Mouse (Mus musculus): ENCODE data around the gene B9d1. TPM values are rescaled to one million over a fixed set of nuclear protein-coding genes. Genes with fewer than 3 reads are reported as not detected.

The B9d1 gene
- total RNA-seq, 2 experiments from 2014 or later, result 38.0 to 44.1 TPM

DNA sequence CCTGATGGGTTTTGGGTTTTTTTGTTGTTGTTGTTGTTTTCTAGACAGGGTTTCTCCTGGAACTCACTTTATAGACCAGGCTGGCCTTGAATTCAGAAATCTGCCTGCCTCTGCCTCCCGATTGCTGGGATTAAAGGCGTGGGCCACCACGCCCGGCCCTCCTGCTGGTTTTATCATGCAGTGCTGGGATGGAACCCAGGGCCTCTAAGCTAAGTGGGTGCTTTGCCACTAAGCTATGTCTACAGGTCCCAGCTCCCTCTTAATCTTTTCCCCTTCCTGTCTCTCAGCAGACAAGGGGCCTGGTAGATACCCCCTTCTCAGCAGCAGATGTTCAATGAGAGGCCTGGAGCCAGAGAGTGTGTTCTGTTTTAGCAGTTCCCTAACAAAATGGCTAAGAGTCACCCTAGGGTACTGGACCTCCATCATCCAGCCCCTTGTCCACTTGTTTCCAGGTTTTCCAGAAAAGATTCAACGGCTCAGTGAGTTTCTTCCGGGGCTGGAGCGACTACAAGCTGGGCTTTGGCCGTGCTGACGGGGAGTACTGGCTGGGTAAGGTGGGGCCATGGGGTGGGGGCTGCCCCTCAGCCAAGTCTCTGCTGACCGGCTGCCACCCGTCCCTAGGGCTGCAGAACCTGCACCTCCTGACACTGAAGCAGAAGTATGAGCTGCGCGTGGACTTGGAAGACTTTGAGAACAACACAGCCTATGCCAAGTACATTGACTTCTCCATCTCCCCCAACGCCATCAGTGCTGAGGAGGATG, 18.3 kb upstream of the B9d1 start:
- DNase-seq (ENCODE audit: low spot score in 2 of 2), result no peak
- intact Hi-C loops (cut with DNase I), result no loop called here

DNA sequence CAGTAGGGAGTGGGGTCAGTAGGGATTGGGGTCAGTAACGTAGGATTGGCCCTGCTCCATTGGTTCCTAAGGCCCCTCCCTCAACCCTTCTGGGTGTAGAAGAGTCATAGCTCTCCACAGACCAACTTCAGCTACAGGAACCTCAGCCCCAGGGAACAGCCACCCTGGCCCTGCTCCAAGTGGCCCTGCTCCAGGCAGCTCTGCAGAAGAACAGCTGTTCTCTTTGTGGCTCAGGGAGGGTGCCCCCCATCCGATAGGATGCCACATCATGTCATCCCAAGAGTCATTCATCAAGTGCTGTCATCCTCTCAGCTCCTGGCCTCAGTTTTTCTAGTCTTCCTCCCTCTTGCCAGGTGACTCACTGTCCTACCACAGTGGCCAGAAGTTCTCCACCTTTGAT, 17.5 kb upstream of the B9d1 start:
- DNase-seq (ENCODE audit: low spot score in 2 of 2), result peak; percentile 63 to 69
- intact Hi-C loops (cut with DNase I), result no loop called here

DNA sequence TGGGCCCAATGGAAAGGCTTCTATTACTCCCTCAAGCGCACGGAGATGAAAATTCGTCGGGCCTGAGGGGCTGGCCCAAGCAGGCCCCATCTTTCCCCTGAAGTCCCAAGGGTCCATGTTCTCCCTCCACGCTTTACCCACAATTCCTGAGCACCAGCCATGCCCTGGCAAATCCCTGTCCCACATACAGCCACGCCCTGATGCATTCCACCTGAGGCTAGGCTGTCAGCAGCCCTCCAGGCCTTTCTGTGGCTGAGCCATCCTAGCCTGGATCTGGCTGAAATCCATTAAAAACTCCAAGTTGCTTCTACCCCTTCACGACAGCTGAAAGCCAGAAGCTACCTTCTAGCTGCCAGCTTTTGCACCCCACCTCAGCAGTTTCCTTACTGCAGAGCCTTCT, 17.0 kb upstream of the B9d1 start:
- intact Hi-C loops (cut with DNase I), result no loop called here
- DNase-seq (ENCODE audit: low spot score in 2 of 2), result no peak

DNA sequence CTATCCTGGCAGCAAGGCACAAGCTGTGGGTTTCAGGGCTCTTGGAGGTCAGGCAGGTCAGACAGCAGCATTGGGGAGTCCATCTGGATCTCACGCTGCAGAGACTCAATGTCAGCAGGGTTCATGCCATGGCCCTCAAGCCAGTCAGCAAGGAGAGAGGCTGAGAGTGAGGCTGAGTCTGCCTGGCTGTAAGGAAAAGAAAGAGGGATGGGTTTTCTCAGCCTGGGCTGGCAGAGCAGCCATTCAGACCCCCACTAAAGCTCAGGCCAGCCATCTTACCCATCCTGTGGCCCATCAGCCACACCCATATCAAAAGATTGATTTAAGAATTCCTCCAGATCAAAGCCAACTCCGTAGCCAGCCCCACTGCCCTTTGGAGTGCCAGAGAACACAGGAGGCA, 15.9 kb upstream of the B9d1 start:
- intact Hi-C loops (cut with DNase I), result no loop called here
- no peak for DNase-seq (ENCODE audit: low spot score in 2 of 2)

DNA sequence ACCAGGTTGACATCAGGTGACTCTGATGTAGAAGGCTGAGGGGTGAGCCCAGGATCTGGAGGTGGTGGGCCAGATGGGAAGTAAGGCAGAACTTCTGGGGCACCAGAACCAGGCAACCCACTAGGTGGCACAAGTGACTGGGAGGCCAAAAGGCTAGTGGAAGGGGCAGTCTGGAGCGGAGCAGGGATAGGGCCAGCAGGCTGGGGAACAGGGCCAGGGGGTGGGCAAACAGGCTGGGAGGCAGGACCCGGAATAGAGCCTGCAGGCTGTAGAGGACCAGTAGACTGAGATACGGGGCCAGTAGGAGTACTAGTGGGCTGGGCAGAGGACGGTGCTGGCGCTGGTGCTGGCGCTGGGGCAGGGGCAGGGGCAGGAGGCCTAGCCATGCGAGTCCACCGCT, 15.1 kb upstream of the B9d1 start:
- intact Hi-C loops (cut with DNase I), result loop anchor here (5.0 kb wide), 1 partner anchor 38 kb away; the partner anchor contains the start of gene Rnf112
- no peak for DNase-seq (ENCODE audit: low spot score in 2 of 2)

DNA sequence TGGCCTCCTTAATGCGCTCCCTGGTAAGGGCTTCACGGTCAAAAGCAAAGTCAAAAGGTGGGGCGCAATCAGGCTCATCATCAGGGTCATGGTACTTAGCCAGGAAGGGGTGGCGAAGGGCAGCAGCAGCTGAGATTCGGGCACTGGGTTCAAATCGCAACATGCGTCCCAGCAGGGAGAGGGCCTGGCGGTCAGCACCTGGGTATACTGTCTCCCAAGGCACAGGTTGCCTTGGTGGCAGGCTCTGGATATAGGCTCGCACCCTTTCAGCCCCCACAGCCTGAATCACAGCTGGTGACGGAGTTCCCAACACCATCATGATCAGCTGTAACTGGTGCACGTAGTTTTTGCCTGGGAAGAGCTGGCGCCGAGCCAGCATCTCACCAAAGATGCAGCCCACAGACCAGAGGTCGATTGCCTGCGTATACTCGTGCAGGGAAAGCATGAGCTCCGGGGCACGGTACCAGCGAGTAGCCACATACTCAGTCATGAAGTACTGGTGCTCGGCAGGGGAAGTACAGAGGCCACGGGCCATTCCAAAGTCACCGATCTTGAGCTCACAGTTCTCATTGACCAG, 13.9 kb upstream of the B9d1 start:
- no peak for DNase-seq (ENCODE audit: low spot score in 2 of 2)
- intact Hi-C loops (cut with DNase I), result loop anchor here (5.0 kb wide), 1 partner anchor 39 kb away; the partner anchor contains the start of gene Rnf112

DNA sequence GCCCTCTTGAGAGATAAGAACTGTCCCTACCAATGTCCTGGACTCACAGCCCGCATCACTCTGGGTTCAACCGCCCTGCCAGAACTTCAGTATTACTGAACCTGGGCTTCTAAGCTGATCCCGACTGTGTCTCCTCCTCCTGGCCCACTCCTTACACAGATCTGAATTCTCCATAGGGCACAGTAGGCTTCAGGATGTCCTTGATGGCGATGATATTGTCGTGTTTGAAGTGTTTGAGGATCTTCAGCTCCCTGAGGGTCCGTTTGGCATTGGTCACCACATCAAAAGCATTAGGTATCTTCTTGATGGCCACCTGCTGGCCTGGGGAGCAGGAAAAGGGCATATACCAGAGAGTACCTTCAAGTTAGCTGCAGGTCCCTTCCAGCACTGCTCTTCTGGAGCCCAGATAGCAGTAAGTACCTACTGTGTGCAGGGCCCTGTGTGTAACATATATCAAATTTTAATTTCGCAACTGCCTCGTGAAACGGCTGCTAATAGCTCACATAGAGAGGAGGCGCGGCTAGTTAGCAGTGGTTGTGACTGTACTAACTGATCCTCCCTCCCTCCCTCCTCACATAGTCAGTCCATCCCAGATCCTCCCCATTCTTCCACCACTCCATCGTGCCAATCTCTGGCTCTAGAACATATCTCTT, 12.1 kb upstream of the B9d1 start:
- no peak for DNase-seq (ENCODE audit: low spot score in 2 of 2)
- intact Hi-C loops (cut with DNase I), result loop anchor here (5.0 kb wide), 1 partner anchor 41 kb away; the partner anchor contains the start of gene Rnf112

DNA sequence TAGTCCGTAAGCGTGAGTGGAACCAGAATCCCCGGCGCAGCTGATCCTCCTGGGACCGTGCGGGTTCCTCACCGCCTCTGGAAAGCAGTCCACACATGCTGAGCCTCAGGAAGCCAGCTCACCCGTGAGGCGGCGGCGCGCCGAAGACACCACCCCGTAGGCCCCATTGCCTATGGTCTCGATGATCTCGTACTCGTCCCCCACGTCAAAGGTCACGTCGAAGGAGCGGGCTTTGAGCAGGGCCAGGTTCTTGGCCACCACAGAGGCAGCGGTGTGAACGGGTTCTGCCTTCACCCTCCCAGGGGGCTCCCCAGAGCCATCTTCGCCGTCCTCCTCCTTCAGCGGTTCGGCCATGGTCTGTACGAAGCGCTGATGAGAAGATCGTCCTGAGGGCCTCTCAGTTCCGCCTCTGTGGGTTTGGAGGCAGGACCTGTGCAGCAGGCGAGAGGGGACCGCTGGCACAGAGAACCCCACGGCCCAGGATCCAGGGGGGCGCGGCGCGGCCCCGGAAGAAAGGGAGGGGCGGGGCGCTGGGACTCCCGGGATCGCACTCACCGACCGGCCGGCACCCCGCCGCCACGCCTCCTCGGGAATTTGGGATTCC, 11.3 kb upstream of the B9d1 start:
- intact Hi-C loops (cut with DNase I), result loop anchor here (5.0 kb wide), 1 partner anchor 41 kb away; the partner anchor contains the start of gene Rnf112
- peak in 1 of 2 experiments; percentile 48 for DNase-seq (ENCODE audit: low spot score in 2 of 2)

DNA sequence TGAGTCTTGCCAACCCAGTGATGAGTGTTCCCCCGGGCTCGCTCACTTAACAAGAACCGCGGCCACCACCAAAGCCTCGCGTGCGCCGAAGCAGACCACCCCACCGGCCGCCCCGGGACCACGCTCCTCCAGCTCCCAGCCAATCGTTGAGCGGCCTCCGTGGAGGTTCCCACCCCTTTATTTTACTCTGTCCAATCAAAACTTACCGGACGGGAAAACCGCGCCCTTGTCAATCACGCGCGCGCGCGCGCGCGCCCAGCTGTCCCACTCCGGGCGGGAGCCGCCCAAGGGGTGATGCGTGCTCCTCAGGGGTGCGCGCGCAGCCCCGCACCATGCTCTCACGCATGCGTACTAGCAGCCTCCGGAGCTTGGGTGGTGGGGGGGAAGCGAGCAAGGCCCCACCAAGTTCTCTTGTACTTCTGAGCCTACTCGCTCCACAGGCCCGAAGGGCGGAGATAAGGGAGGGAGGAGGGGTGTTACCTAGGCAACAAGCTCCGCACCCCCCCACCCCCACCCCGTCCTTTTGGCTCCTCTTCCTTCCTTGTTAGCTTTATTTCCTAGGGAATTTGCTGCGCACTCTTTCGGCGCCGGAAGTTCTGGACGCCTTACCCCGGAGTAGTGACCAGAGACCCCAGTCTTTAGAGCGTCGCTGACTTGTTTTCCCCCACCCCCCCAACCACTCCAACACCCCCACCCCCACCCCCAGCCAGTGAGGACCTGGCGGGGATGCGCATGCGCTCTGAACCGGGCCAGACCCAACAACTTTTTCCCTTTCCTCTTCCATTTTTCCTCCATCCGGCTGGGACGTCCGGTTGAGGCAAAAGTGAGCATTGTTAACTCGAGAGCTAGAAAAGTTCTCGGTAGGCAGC, 10.6 kb upstream of the B9d1 start, which contains the start of gene Mapk7:
Gene Mapk7 (minus strand): TSS at position 278 of the 869 bp plus-strand sequence.
- intact Hi-C loops (cut with DNase I), result loop anchor here (5.0 kb wide), 1 partner anchor 42 kb away; the partner anchor contains the start of gene Rnf112
- peak; percentile 98 for DNase-seq (ENCODE audit: low spot score in 2 of 2)

DNA sequence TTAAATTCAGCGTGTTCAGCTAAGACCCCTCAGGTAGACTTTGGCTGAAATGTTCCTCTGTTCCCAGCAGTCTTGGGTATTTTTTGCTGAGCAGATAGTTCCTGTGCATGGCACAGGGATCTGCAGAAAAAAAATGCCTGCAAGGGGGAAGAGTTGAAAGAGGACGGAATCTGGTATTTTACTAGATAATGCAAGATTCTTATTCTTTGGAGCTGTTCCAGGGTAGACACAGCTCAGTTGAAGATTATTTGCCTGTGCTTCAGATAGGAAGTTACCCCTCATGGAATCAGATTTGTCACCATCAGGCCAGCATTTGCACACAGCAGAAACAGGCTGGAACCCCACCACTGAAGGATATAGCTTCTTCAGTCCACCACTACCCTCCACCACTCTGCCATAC, 9.4 kb upstream of the B9d1 start:
- intact Hi-C loops (cut with DNase I), result no loop called here
- DNase-seq (ENCODE audit: low spot score in 2 of 2), result no peak

DNA sequence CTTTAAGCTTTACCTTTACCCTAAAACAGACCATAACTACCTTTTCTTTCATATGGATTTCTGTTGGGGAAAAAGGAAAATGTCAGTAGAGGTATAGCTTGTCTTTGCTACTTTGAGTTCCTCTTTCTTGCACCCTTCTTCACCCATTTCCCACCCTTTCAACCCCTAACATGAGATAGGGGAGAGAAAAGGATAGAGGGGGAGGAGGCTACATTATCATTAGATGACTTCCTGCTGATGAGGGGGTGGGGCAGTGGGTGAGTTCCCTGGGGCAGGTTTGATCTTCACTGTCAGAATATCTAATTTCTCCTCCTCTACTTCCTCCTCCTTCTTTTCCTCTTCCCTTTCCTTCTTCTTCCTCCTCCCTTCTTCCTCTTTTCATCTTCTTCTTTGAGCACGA, 7.5 kb upstream of the B9d1 start:
- intact Hi-C loops (cut with DNase I), result no loop called here
- DNase-seq (ENCODE audit: low spot score in 2 of 2), result no peak

DNA sequence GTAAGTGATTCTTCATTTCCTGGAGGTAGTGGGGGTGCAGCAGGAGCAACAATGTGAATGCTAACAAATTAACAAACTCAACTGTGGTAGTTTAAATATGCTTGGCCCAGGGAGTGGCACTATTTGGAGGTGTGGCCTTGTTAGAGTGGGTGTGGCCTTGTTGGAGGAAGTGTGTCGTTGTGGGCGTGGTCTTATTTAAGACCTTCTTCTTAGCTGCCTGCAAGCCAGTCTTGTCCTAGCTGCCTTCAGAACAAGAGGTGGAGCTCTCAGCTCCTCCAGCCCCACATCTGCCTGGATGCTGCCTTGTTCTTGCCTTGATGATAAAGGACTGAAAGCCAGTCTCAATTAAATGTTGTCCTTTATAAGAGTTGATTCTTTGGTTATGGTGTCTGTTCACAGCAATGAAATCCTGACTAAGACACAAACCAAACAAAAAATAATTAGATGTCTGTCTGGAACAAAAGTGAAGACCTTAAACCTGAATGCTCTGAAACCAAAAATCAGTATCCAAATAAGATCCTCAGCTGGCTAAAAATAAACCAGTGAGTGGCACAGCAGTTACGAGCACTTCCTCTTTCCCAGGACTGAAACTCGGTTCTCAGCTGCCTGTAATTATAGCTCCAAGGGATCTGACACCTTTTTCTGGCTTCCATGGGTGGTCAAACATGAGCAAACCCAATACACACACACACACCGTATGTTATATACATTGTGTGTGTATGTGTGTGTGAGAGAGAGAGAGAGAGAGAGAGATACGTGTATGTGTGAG, 6.0 kb upstream of the B9d1 start:
- intact Hi-C loops (cut with DNase I), result no loop called here
- peak in 1 of 2 experiments; percentile 45 for DNase-seq (ENCODE audit: low spot score in 2 of 2)

DNA sequence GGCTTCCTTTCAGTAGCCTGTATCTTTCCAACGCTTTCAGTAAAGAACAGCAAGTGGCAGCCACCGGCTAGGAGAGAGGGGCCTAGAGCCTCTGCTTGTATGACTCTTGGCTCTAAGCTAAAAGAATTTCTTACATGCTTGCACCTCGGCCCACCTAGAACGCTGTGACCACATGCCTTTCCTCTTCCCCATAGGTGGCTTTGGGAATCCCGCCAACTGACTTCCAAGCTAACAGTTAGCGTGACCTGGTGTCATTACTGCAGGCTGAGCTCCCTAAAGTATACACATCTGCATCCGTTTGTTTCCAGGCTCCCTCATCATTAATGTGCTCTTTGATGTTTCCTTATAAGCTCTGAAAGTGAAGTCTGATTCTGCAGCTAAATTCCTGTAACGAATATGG, 1.0 kb upstream of the B9d1 start:
- intact Hi-C loops (cut with DNase I), result loop anchor here (5.0 to 10.0 kb wide), 3 partner anchors 87 to 399 kb away; no protein-coding TSS in a partner anchor

DNA sequence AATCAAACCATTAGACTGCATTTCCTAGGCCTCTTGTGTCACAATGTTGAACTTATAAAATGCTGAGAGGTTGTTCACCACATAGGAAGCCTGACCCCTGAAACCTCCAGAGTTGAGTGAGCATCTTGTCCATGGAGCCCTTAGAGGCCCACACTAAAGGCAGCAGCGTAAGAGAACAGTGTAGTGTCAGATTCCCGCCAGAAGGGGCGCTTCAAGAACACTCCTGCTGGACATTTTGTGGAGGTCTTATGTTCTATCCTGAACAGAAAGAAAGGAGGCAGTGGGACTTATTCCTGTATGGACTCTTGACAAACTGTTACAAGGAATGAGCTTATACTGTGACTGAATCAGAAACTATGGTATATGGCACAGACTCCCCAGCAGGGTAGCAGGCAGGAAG, 10.0 kb downstream of the B9d1 start:
- intact Hi-C loops (cut with DNase I), result loop anchor here (5.0 kb wide), 1 partner anchor 197 kb away; no protein-coding TSS in a partner anchor
- DNase-seq (ENCODE audit: low spot score in 2 of 2), result peak; percentile 54 to 55

More for the DNA sequence above, 1.0 kb upstream of the B9d1 start:
- no peak for DNase-seq (ENCODE audit: low spot score in 2 of 2)

DNA sequence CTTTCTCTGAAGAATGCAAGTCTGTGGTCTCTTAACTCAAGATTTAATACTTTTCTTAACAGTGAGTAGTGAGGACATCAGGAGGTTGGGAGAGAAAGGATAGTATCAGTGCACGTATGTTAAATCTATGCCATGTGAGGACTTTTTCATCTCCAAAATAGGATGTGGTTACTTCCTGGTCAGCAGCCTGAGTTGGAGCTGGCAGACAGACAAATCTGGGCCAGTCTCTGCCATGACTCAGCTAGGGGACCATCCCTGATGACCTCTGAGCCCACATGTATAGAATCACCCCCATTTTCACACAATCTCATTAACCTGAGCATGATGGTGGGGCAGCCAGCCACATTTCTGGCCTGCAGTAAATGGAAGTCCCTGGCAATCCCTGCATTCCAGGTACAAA, 13.0 kb downstream of the B9d1 start:
- no peak for DNase-seq (ENCODE audit: low spot score in 2 of 2)
- intact Hi-C loops (cut with DNase I), result no loop called here

DNA sequence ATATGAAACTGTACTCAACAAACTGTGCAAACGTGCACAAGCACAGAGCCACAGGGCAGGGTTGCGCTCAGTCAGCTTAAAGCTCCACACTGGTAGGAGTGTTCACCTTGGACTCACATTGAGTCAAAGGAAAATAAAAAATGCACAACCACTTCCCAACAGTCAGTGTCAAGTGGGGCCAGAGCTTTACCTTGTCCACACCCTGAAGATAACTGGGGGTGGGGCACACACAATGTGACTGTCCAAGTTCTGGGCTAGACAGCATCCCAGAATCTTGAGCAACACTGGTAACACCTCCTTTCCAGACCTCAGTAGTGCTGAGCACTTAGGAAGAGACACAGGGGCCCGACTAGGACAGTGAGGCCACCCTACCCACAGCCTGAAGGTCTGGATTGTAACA, 13.9 kb downstream of the B9d1 start:
- DNase-seq (ENCODE audit: low spot score in 2 of 2), result no peak
- intact Hi-C loops (cut with DNase I), result no loop called here

DNA sequence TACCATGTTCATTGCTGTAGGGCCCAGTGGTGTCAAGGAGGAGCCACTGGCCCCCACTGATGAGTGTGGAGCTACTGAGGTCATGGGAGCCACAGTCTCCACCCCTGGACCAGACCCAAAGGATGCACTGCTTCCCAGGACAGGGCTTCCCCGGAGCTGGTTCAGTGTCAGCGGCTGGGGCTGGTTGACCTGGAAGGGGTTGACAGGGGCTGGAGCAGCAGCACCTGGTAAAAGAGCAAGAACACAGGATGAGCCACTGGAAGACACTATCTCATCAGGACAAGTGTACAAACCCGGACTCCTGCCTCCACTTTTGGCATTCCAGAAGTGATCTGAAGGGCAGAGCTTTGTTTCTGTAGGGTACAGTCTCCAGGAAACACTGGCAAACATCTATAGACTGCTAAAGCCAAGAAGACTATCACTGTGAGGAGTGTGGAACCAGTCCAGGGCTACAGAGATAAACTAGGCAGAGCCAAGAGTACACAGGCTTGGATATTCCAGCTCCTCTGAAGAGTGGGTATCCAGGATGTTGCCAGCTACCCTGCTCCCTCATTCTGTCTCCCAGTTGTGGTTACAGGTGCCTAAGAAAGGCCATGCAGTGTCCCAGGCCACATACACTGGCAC, 14.7 kb downstream of the B9d1 start:
- intact Hi-C loops (cut with DNase I), result no loop called here

DNA sequence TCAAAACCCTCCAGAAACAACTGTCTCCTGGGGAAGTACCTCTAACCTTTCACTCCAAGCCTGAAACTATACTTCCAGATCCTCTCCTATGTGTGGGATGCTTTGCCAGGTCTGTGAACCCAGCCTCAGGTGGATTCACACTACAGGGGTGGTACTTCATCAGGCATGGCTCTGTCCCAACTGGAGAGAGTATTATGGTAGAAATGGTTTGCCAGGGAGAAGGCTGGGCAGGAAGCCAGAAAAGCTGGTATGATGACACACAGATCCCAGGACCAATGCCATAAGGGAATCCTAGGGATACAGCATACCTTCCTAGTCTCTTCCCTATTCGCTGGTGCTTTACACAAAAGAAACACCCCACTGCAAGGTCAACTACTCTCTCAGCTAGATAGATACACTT, 21.9 kb downstream of the B9d1 start:
- intact Hi-C loops (cut with DNase I), result no loop called here
- peak in 1 of 2 experiments; percentile 53 for DNase-seq (ENCODE audit: low spot score in 2 of 2)

More for the DNA sequence above, 14.7 kb downstream of the B9d1 start:
- DNase-seq (ENCODE audit: low spot score in 2 of 2), result no peak

All from left cerebral cortex, postnatal 14 days (tissue).